Mouse (Mus musculus): ENCODE results near the gene Mios. TPM values are rescaled to one million over a fixed set of nuclear protein-coding genes. Genes with fewer than 3 reads are reported as not detected.

Mios gene
- 12.9 TPM for polyA plus RNA-seq (2014; fragmentation: Illumina TruSeq; extraction: RNeasy Lipid Tissue Mini Kit (QIAGEN cat#74804); ENCODE audit: low read depth, low replicate concordance)

GRCm38 (mm10) chr6:8209047-8209865, at the start of gene Mios:
Gene Mios (plus strand): TSS chr6:8209222.

GRCm38 (mm10) chr6:8192517-8192916, 16.5 kb upstream of the Mios start, which contains the start of gene Col28a1:
Gene Col28a1 (minus strand): TSS chr6:8192617.

GRCm38 (mm10) chr6:8259004-8259666, 50.1 kb downstream of the Mios start, which contains the start of the genes Rpa3, Umad1 and Gm45062:
Gene Rpa3 (minus strand): TSS chr6:8259173.
Gene Umad1 (plus strand): TSS chr6:8259288.
Gene Gm45062 (plus strand): TSS chr6:8259450.

Other genes starting within 250 kb of the Mios start
- not detected for gene Col28a1, start 16.6 kb upstream of the Mios start, polyA plus RNA-seq (2014; fragmentation: Illumina TruSeq; extraction: RNeasy Lipid Tissue Mini Kit (QIAGEN cat#74804); ENCODE audit: low read depth, low replicate concordance)
- gene Rpa3, start 50.0 kb downstream of the Mios start, polyA plus RNA-seq (2014; fragmentation: Illumina TruSeq; extraction: RNeasy Lipid Tissue Mini Kit (QIAGEN cat#74804); ENCODE audit: low read depth, low replicate concordance) = 28.8 TPM
- gene Umad1, start 50.1 kb downstream of the Mios start, polyA plus RNA-seq (2014; fragmentation: Illumina TruSeq; extraction: RNeasy Lipid Tissue Mini Kit (QIAGEN cat#74804); ENCODE audit: low read depth, low replicate concordance) = 27.0 TPM
- 2.6 TPM for gene Gm45062, start 50.2 kb downstream of the Mios start, polyA plus RNA-seq (2014; fragmentation: Illumina TruSeq; extraction: RNeasy Lipid Tissue Mini Kit (QIAGEN cat#74804); ENCODE audit: low read depth, low replicate concordance)

Data from liver, adult 10 weeks (tissue).